Comparison of ENCODE assay signal across 19 mouse cellular contexts in the genomic region with DNA sequence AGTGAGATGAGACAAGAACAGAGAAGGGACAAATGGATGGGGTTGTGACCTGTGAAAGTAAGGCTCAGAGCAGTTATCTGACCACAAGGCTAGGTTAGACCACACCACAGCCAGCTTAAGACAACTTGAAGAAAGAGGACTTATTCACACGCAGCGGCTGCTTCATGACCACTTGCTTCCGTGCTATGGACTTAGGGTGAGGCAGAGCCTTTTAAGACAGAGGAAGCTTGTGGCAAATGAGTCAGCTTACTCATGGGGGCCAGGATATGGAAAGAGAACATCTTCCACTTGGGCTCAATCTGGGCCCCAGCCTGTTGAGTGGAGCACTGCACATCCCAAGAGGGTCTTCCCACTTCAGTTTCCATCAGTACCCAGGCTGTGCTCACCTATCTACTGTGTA.
A peak's percentile ranks its signal among the peaks of the same experiment; 100 is the strongest.
DNase-seq lines count a peak whose midpoint lies in the region; ATAC-seq lines count a peak whose summit lies in the region.
"Had no signal": no experiment of that assay in that cellular context is flagged by ENCODE, and none has a peak within 500 bp of the region (broad histone marks: within the 10 kb centered on the region; RNA-seq: fewer than 3 reads in every experiment).

No protein-coding gene starts in this region.

- H3K27ac ChIP-seq in midbrain, embryonic 10.5 days (replicated peaks), result peak overlapping the region; percentile 43; the same call in 1 of the 2 replicates
- H3K27ac ChIP-seq in midbrain, embryonic 14.5 days (replicated peaks; ENCODE audit: low read depth, low read length), result no peak overlapping the region
- H3K27ac ChIP-seq in macrophage, result peak overlapping the region; percentile 24
- H3K27ac ChIP-seq: embryonic facial prominence, embryonic 10.5 days; forebrain, embryonic 15.5 days; hindbrain, embryonic 15.5 days had no signal

- intact Hi-C loops in left cerebral cortex, postnatal 36 days (cut with DNase I), result no loop called here

- no peak overlapping the region for H3K4me3 ChIP-seq in midbrain, embryonic 10.5 days
- no peak overlapping the region for H3K4me3 ChIP-seq in midbrain, embryonic 14.5 days (replicated peaks; ENCODE audit: low read depth, low read length)
- no peak overlapping the region for H3K4me3 ChIP-seq in macrophage (ENCODE audit: inconsistent target)
- H3K4me3 ChIP-seq: embryonic facial prominence, embryonic 10.5 days; forebrain, embryonic 15.5 days; hindbrain, embryonic 15.5 days had no signal

- no peak overlapping the region for H3K4me2 ChIP-seq in midbrain, embryonic 14.5 days (ENCODE audit: low read length)
- H3K4me2 ChIP-seq: forebrain, embryonic 15.5 days; hindbrain, embryonic 15.5 days had no signal

- H3K9me3 ChIP-seq in midbrain, embryonic 10.5 days (replicated peaks), result no peaks in the 10 kb centered on the region
- H3K9me3 ChIP-seq in midbrain, embryonic 14.5 days (ENCODE audit: control insufficient read depth, low read length), result no peaks in the 10 kb centered on the region
- H3K9me3 ChIP-seq: embryonic facial prominence, embryonic 10.5 days; forebrain, embryonic 15.5 days; hindbrain, embryonic 15.5 days had no signal

- WGBS in midbrain, embryonic 10.5 days, result 96% methylated on average over 3 of the region's 3 CpGs
- WGBS in midbrain, embryonic 14.5 days, result 95% methylated on average over 3 of the region's 3 CpGs
- 6% methylated on average over 3 of the region's 3 CpGs for WGBS in macrophage (ENCODE audit: missing documents)

- peaks cover 5% of the 10 kb centered on the region; the same call in 1 of the 2 replicates for H3K27me3 ChIP-seq in midbrain, embryonic 10.5 days (ENCODE audit: low read depth, poor library complexity, severe bottlenecking)
- no peaks in the 10 kb centered on the region for H3K27me3 ChIP-seq in midbrain, embryonic 14.5 days (ENCODE audit: control insufficient read depth, insufficient read depth, low read length)
- H3K27me3 ChIP-seq: forebrain, embryonic 15.5 days; hindbrain, embryonic 15.5 days; Patski had no signal

- peaks cover 40% of the 10 kb centered on the region for H3K4me1 ChIP-seq in midbrain, embryonic 10.5 days
- peaks cover 8% of the 10 kb centered on the region; the same call in 1 of the 2 replicates for H3K4me1 ChIP-seq in midbrain, embryonic 14.5 days (ENCODE audit: control insufficient read depth, insufficient read depth, low read length)

- no peaks in the 10 kb centered on the region for H3K36me3 ChIP-seq in midbrain, embryonic 10.5 days
- H3K36me3 ChIP-seq in midbrain, embryonic 14.5 days (ENCODE audit: control insufficient read depth, insufficient read depth, low read length), result no peaks in the 10 kb centered on the region
- H3K36me3 ChIP-seq in macrophage (ENCODE audit: inconsistent target), result no peaks in the 10 kb centered on the region
- H3K36me3 ChIP-seq: embryonic facial prominence, embryonic 10.5 days; forebrain, embryonic 15.5 days; hindbrain, embryonic 15.5 days had no signal

- H3K79me2 ChIP-seq in macrophage (ENCODE audit: inconsistent target), result no peaks in the 10 kb centered on the region

- no peak overlapping the region for H3K9ac ChIP-seq in midbrain, embryonic 14.5 days (replicated peaks; ENCODE audit: low read length)
- H3K9ac ChIP-seq: forebrain, embryonic 15.5 days; hindbrain, embryonic 15.5 days had no signal

- DNase-seq in midbrain, embryonic 10.5 days (ENCODE audit: low spot score), result no peak
- no peak for DNase-seq in midbrain, embryonic 14.5 days
- DNase-seq in left cerebral cortex, postnatal 36 days (ENCODE audit: low spot score in 2 of 2), result no peak
- no peak for DNase-seq in kidney, postnatal 4 days
- DNase-seq: adrenal gland, postnatal 14 days; cerebellum, adult 11-12 months; cerebellum, adult 9-10 months; cerebellum, postnatal 36 days; gastrocnemius, postnatal 10 days; heart, postnatal 10 days; heart, postnatal 4 days had no signal

- ATAC-seq in midbrain, embryonic 14.5 days (ENCODE audit: low FRiP score, low TSS enrichment), result no peak
- ATAC-seq in common myeloid progenitor, adult 5-6 weeks (replicated peaks; ENCODE audit: low read depth, poor library complexity, severe bottlenecking), result peak; percentile 83
- ATAC-seq: activated CD4-positive, CD25-positive, alpha-beta regulatory T cell, adult 4 months; forebrain, embryonic 15.5 days; intestine, postnatal 0 days; Patski had no signal
